Mouse (Mus musculus) liver, postnatal 0 days (tissue): ENCODE measurements around the gene Alg9. TPM values are rescaled to one million over a fixed set of nuclear protein-coding genes. Genes with fewer than 3 reads are reported as not detected.

Experiments used
- ATAC-seq: fragments of 200-750 bp; cut with Nextera tagmentation; 2 replicates; pipeline ENCODE4 v1.8.0; 2017; ENCODE audit warnings: mild to moderate bottlenecking, moderate library complexity
- DNase-seq: peaks from one replicate; pipeline ENCODE4 v3.0.0-alpha.2; 2016
- H3K27ac ChIP-seq: fragments of 300-500 bp; sonication (generic); 2 replicates; pipeline ENCODE4 v1.5.1; 2014; ENCODE audit warnings: antibody characterized with exemption, moderate library complexity, mild to moderate bottlenecking, low read depth
- H3K27me3 ChIP-seq: fragments of 300-500 bp; sonication (generic); 2 replicates; pipeline ENCODE4 v1.6.1; 2014; ENCODE audit warnings: low read length, control low read depth, mixed read lengths; ENCODE audit not compliant: insufficient read depth
- H3K36me3 ChIP-seq: fragments of 300-500 bp; sonication (generic); replicated peaks from 2 replicates; pipeline ENCODE4 v1.6.1; 2014; ENCODE audit warnings: mild to moderate bottlenecking, control low read depth, low read length, moderate library complexity, mixed read lengths; ENCODE audit not compliant: insufficient read depth
- H3K4me1 ChIP-seq: fragments of 300-500 bp; sonication (generic); 2 replicates; pipeline ENCODE4 v1.6.1; 2014; ENCODE audit warnings: antibody characterized with exemption, mild to moderate bottlenecking, control low read depth; ENCODE audit not compliant: insufficient read depth
- H3K4me2 ChIP-seq: fragments of 300-500 bp; sonication (generic); 2 replicates; pipeline ENCODE4 v1.6.1; 2014; ENCODE audit warnings: low read depth, mild to moderate bottlenecking, low read length, moderate library complexity, mixed read lengths
- H3K4me3 ChIP-seq: fragments of 300-500 bp; sonication (generic); 2 replicates; pipeline ENCODE4 v1.5.1; 2014; ENCODE audit warnings: low read depth, low read length
- H3K9ac ChIP-seq: fragments of 300-500 bp; sonication (generic); replicated peaks from 2 replicates; pipeline ENCODE4 v1.6.1; 2014; ENCODE audit warnings: mild to moderate bottlenecking, moderate library complexity
- H3K9me3 ChIP-seq: fragments of 300-500 bp; sonication (generic); 2 replicates; pipeline ENCODE4 v1.6.1; 2016; ENCODE audit warnings: mild to moderate bottlenecking, control low read depth, low read length, mixed read lengths
- CTCF ChIP-seq: sonication (generic); IDR thresholded peaks from 2 replicates; pipeline ENCODE4 v1.5.1; 2016; ENCODE audit warnings: antibody characterized with exemption, low read depth
- EP300 ChIP-seq: IDR thresholded peaks from 2 replicates; pipeline ENCODE4 v1.6.1; 2016; ENCODE audit warnings: antibody characterized with exemption, low read depth, mild to moderate bottlenecking
- WGBS: fragments of 180-500 bp; shearing (Covaris S2); extraction: QIAGEN DNeasy Blood & Tissue Kit; methylation state at CpG from one replicate; pipeline ENCODE4 v1.1.7; 2014; ENCODE audit not compliant: insufficient replicate concordance; 5-methylcytosine and 5-hydroxymethylcytosine counted together
- polyA plus RNA-seq: library from polyadenylated mRNA; unstranded; fragments of >200 nt; fragmentation: Nextera tagmentation; extraction: Ambion mirVana; gene quantifications from 2 replicates; pipeline ENCODE4 v1.2.1, GENCODE M21; 2015

Alg9 gene
- polyA plus RNA-seq, 1 experiment from 2014 or later = 8.6 TPM

DNA sequence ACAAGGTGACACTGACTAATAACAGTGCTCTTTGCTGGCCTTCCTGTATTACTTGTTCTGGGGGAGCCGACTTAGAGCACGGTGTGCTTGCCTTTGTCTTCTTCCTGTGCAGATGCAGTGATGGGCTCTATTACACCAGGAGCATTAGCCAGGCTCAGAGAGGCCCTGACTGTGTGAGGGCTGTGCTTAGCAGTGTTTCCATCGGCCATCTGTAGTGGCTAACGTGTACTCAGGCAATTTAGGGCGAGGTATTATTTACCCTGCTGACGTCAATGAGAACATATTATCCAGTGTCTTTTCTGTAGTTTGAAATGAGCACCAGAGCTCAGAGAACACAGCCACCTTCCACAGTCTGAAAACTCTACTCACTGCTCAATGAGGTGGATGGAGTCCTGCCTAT, 114.4 kb downstream of the Alg9 start:
- TF ChIP-seq EP300 (no peak), CTCF (no peak)
- no peak overlapping the region for H3K27ac ChIP-seq
- DNase-seq (no peak), ATAC-seq (no peak; the same call in 1 of the 2 replicates)
- H3K4me1 ChIP-seq = peaks cover 4% of the 10 kb centered on the region; the same call in 1 of the 2 replicates
- H3K36me3 ChIP-seq = peaks cover 22% of the 10 kb centered on the region
- no peaks in the 10 kb centered on the region for H3K9me3 ChIP-seq
- no peak overlapping the region for H3K4me3 ChIP-seq
- WGBS = 69% methylated on average over 6 of the region's 6 CpGs
- no peak overlapping the region for H3K4me2 ChIP-seq
- no peak overlapping the region for H3K9ac ChIP-seq
- H3K27me3 ChIP-seq = no peaks in the 10 kb centered on the region

DNA sequence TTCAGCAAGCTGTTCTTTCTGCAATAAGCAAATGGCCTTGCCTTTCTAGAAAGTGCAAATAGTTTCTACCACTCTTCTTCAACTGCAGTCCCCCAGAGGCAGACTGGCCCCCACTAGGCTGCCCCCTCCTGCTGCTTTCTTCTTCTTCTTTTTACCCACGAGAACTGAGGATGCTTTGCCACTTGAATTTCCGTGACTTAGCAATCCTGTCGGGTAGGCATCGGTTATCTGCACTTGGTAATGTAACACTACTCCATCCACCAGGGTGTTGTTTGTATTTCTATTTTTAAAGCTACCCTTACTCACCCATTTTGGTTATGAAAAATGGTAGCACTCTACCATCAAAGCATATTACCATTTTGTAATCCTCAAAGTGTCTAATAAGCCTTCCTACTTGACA, 115.1 kb downstream of the Alg9 start:
- Histone ChIP-seq H3K36me3 (peaks cover 24% of the 10 kb centered on the region), H3K27ac (no peak overlapping the region), H3K4me3 (no peak overlapping the region), H3K9me3 (no peaks in the 10 kb centered on the region), H3K4me1 (peaks cover 4% of the 10 kb centered on the region; the same call in 1 of the 2 replicates), H3K9ac (no peak overlapping the region), H3K4me2 (no peak overlapping the region), H3K27me3 (no peaks in the 10 kb centered on the region)
- TF ChIP-seq CTCF = no peak
- TF ChIP-seq EP300 = no peak
- DNase-seq = no peak
- no peak for ATAC-seq
- WGBS = 81% methylated on average over 4 of the region's 4 CpGs

DNA sequence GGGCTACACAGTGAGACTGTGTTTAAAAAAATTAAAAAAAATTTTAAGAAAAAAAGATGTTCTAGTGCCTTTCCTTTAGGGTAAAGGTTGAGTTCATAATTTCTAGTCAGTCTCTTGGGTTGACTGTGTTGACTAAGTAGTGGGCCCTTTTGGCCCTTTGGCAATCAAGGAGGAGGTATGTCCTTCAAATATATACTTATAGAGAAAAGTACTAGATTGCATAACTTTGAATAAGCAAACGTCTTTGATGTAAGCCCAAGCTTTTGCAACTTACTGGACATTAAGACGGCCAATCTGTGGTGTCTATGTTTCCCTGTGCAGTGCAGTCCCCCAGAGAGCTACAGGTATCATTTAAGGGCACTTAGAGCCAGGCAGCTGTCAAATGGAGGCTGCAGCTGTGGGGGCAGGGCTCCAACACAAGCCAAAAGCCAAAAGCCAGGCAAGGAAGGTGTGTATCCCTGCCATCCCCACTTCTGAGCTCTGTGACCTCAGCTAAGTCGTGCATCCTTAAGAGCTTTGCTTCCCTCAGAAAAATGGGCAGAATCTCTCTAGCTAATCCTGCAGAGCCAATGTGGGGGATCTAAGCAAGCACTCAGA, 115.8 kb downstream of the Alg9 start:
- ATAC-seq (no peak), DNase-seq (no peak)
- Histone ChIP-seq H3K36me3 (peaks cover 30% of the 10 kb centered on the region), H3K4me1 (peaks cover 4% of the 10 kb centered on the region; the same call in 1 of the 2 replicates), H3K27ac (no peak overlapping the region), H3K27me3 (no peaks in the 10 kb centered on the region), H3K4me2 (no peak overlapping the region), H3K9me3 (no peaks in the 10 kb centered on the region), H3K4me3 (no peak overlapping the region), H3K9ac (no peak overlapping the region)
- 55% methylated on average over 3 of the region's 3 CpGs for WGBS
- TF ChIP-seq CTCF (no peak), EP300 (no peak)

Other genes starting within 250 kb of the Alg9 start
- gene Pts, start 246.3 kb upstream of the Alg9 start, polyA plus RNA-seq = 44.6 and 48.9 TPM in 2 replicates
- gene Il18, start 220.2 kb upstream of the Alg9 start, polyA plus RNA-seq = 19.1 and 19.8 TPM in 2 replicates
- 1.1 and 1.6 TPM in 2 replicates for gene Bco2, start 219.8 kb upstream of the Alg9 start, polyA plus RNA-seq
- gene Tex12, start 213.7 kb upstream of the Alg9 start, polyA plus RNA-seq = not detected in 2 replicates
- 454 and 476 TPM in 2 replicates for gene Sdhd, start 171.2 kb upstream of the Alg9 start, polyA plus RNA-seq
- 198 and 212 TPM in 2 replicates for gene Timm8b, start 171.1 kb upstream of the Alg9 start, polyA plus RNA-seq
- gene Pih1d2, start 157.7 kb upstream of the Alg9 start, polyA plus RNA-seq = 0.51 and 0.73 TPM in 2 replicates
- gene Nkapd1, start 157.6 kb upstream of the Alg9 start, polyA plus RNA-seq = 8.3 and 9.2 TPM in 2 replicates
- gene Dlat, start 115.2 kb upstream of the Alg9 start, polyA plus RNA-seq = 25.5 and 26.1 TPM in 2 replicates
- gene Dixdc1, start 35.5 kb upstream of the Alg9 start, polyA plus RNA-seq = 3.6 and 3.7 TPM in 2 replicates
- gene 2310030G06Rik, start 28.5 kb upstream of the Alg9 start, polyA plus RNA-seq = 11.6 and 13.9 TPM in 2 replicates
- 9.1 and 14.2 TPM in 2 replicates for gene Cryab, start 23.7 kb upstream of the Alg9 start, polyA plus RNA-seq
- 0.86 and 1.2 TPM in 2 replicates for gene Hspb2, start 22.7 kb upstream of the Alg9 start, polyA plus RNA-seq
- gene Fdxacb1, start 6.8 kb upstream of the Alg9 start, polyA plus RNA-seq = 4.9 and 6.6 TPM in 2 replicates
- gene 1110032A03Rik, start 501 bp downstream of the Alg9 start, polyA plus RNA-seq = 34.6 and 36.2 TPM in 2 replicates
- gene Ppp2r1b, start 70.3 kb downstream of the Alg9 start, polyA plus RNA-seq = 18.8 and 29.0 TPM in 2 replicates
- gene Sik2, start 234.1 kb downstream of the Alg9 start, polyA plus RNA-seq = 4.0 and 5.3 TPM in 2 replicates